ENCODE assay signal across 8 mouse cellular contexts in genomic region chr16:18288581-18289061, GRCm38 (mm10). TPM values are rescaled to one million over a fixed set of nuclear protein-coding genes. Genes with fewer than 3 reads are reported as not detected.
A peak's percentile ranks its signal among the peaks of the same experiment; 100 is the strongest.
DNase-seq lines count a peak whose midpoint lies in the region; ATAC-seq and TF ChIP-seq lines count a peak whose summit lies in the region.

No protein-coding gene starts in this region.

- peak overlapping the region; percentile 93 for H3K9ac ChIP-seq in embryonic facial prominence, embryonic 15.5 days
- H3K9ac ChIP-seq in lung, postnatal 0 days (replicated peaks; ENCODE audit: low read depth) = peak overlapping the region; percentile 80
- peak overlapping the region; percentile 89 for H3K9ac ChIP-seq in stomach, embryonic 14.5 days (replicated peaks; ENCODE audit: low read depth, low read length)

- peak; percentile 83 for ATAC-seq in cerebellum, adult (ENCODE audit: insufficient number of reproducible peaks, low FRiP score, low TSS enrichment)
- peak; percentile 88 for ATAC-seq in embryonic facial prominence, embryonic 15.5 days (ENCODE audit: insufficient number of reproducible peaks, low FRiP score, low TSS enrichment, low read depth)
- peak; percentile 64 for ATAC-seq in inflammation-experienced regulatory T-cells, adult 6 months
- ATAC-seq in lung, postnatal 0 days = peak; percentile 92
- peak; percentile 88 for ATAC-seq in stomach, embryonic 14.5 days (ENCODE audit: insufficient number of reproducible peaks, insufficient read depth, low FRiP score, low read depth)

- H3K9me3 ChIP-seq in embryonic facial prominence, embryonic 15.5 days (replicated peaks) = no peaks in the 10 kb centered on the region
- H3K9me3 ChIP-seq in lung, postnatal 0 days (ENCODE audit: low read length) = no peaks in the 10 kb centered on the region
- no peaks in the 10 kb centered on the region for H3K9me3 ChIP-seq in stomach, embryonic 14.5 days (ENCODE audit: control insufficient read depth, low read depth, low read length)

- H3K36me3 ChIP-seq in embryonic facial prominence, embryonic 15.5 days = peaks cover 14% of the 10 kb centered on the region
- H3K36me3 ChIP-seq in lung, postnatal 0 days (ENCODE audit: insufficient read depth, low read length) = peaks cover 7% of the 10 kb centered on the region; the same call in 1 of the 2 replicates
- H3K36me3 ChIP-seq in stomach, embryonic 14.5 days (ENCODE audit: control insufficient read depth, insufficient read depth, low read length) = peaks cover 30% of the 10 kb centered on the region

- H3K4me1 ChIP-seq in embryonic facial prominence, embryonic 15.5 days = peaks cover 22% of the 10 kb centered on the region
- peaks cover 5% of the 10 kb centered on the region for H3K4me1 ChIP-seq in lung, postnatal 0 days (ENCODE audit: insufficient read depth, low read depth, low read length)
- H3K4me1 ChIP-seq in stomach, embryonic 14.5 days (ENCODE audit: control insufficient read depth, insufficient read depth, low read length) = peaks cover 19% of the 10 kb centered on the region

- no peaks in the 10 kb centered on the region for H3K27me3 ChIP-seq in embryonic facial prominence, embryonic 15.5 days
- no peaks in the 10 kb centered on the region for H3K27me3 ChIP-seq in lung, postnatal 0 days (replicated peaks; ENCODE audit: insufficient read depth, low read length)
- H3K27me3 ChIP-seq in stomach, embryonic 14.5 days (ENCODE audit: control insufficient read depth, insufficient read depth, low read length) = no peaks in the 10 kb centered on the region

- no peak for TF ChIP-seq CTCF in lung, postnatal 0 days (IDR thresholded peaks at IDR 0.05)

- peak overlapping the region; percentile 74 for H3K4me3 ChIP-seq in embryonic facial prominence, embryonic 15.5 days (replicated peaks)
- H3K4me3 ChIP-seq in lung, postnatal 0 days (ENCODE audit: low read depth, low read length) = peak overlapping the region; percentile 75
- peak overlapping the region; percentile 74 for H3K4me3 ChIP-seq in stomach, embryonic 14.5 days (ENCODE audit: low read depth, low read length)

- peak overlapping the region; percentile 92 for H3K27ac ChIP-seq in embryonic facial prominence, embryonic 15.5 days (replicated peaks)
- H3K27ac ChIP-seq in lung, postnatal 0 days (ENCODE audit: low read length) = peak overlapping the region; percentile 86
- H3K27ac ChIP-seq in stomach, embryonic 14.5 days (ENCODE audit: low read length) = peak overlapping the region; percentile 86

- no peak for TF ChIP-seq EP300 in lung, postnatal 0 days (IDR thresholded peaks at IDR 0.05)

- WGBS in embryonic facial prominence, embryonic 15.5 days = under 1% methylated on average over 29 of the region's 31 CpGs
- under 1% methylated on average over 13 of the region's 31 CpGs for WGBS in lung, postnatal 0 days
- WGBS in stomach, embryonic 14.5 days = 1% methylated on average over 30 of the region's 31 CpGs

- DNase-seq in cerebellum, postnatal 36 days = no peak
- DNase-seq in right cerebral cortex, postnatal 10 days (ENCODE audit: low spot score in 2 of 2) = peak; percentile 61 to 70
- DNase-seq in right cerebral cortex, adult 18-20 months = no peak
- DNase-seq in lung, postnatal 0 days (ENCODE audit: low spot score) = peak; percentile 83

- H3K4me2 ChIP-seq in embryonic facial prominence, embryonic 15.5 days (replicated peaks) = peak overlapping the region; percentile 85
- H3K4me2 ChIP-seq in lung, postnatal 0 days (replicated peaks; ENCODE audit: low read depth, low read length) = peak overlapping the region; percentile 82
- H3K4me2 ChIP-seq in stomach, embryonic 14.5 days (replicated peaks; ENCODE audit: low read depth, low read length) = peak overlapping the region; percentile 84

RNA-seq across cellular contexts. Expression of gene Dgcr8, which starts 0.4 kb away (rescaled TPM):
- 28.6 and 31.7 TPM in 2 replicates for polyA plus RNA-seq in embryonic facial prominence, embryonic 15.5 days (2015; fragmentation: Nextera tagmentation; extraction: Ambion mirVana)
- 10 to 100 TPM; 16.6 to 29.7 (median 19.9) TPM for polyA plus RNA-seq in inflammation-experienced regulatory T-cells, adult 6 months (2017; shearing (Covaris generic))
- 13.3 and 14.4 TPM in 2 replicates for polyA plus RNA-seq in lung, postnatal 0 days (2015; fragmentation: Nextera tagmentation; extraction: Ambion mirVana)
- polyA plus RNA-seq in stomach, embryonic 14.5 days (2014; fragmentation: Nextera tagmentation; extraction: Ambion mirVana) = 42.3 and 43.3 TPM in 2 replicates

RNA-seq across cellular contexts. Expression of gene Gm49776, which starts 30.5 kb away (rescaled TPM):
- polyA plus RNA-seq in embryonic facial prominence, embryonic 15.5 days (2015; fragmentation: Nextera tagmentation; extraction: Ambion mirVana) = 2.5 TPM in 2 replicates
- polyA plus RNA-seq in inflammation-experienced regulatory T-cells, adult 6 months (2017; shearing (Covaris generic)) = not detected
- 2.2 and 2.5 TPM in 2 replicates for polyA plus RNA-seq in lung, postnatal 0 days (2015; fragmentation: Nextera tagmentation; extraction: Ambion mirVana)
- not detected in 2 replicates for polyA plus RNA-seq in stomach, embryonic 14.5 days (2014; fragmentation: Nextera tagmentation; extraction: Ambion mirVana)

RNA-seq across cellular contexts. Expression of gene Ranbp1, which starts 40.1 kb away (rescaled TPM):
- 450 and 466 TPM in 2 replicates for polyA plus RNA-seq in embryonic facial prominence, embryonic 15.5 days (2015; fragmentation: Nextera tagmentation; extraction: Ambion mirVana)
- 100 to 1,000 TPM; 141 to 268 (median 158) TPM for polyA plus RNA-seq in inflammation-experienced regulatory T-cells, adult 6 months (2017; shearing (Covaris generic))
- 155 and 163 TPM in 2 replicates for polyA plus RNA-seq in lung, postnatal 0 days (2015; fragmentation: Nextera tagmentation; extraction: Ambion mirVana)
- polyA plus RNA-seq in stomach, embryonic 14.5 days (2014; fragmentation: Nextera tagmentation; extraction: Ambion mirVana) = 613 and 635 TPM in 2 replicates

RNA-seq across cellular contexts. Expression of gene Trmt2a, which starts 40.1 kb away (rescaled TPM):
- polyA plus RNA-seq in embryonic facial prominence, embryonic 15.5 days (2015; fragmentation: Nextera tagmentation; extraction: Ambion mirVana) = 114 TPM in 2 replicates
- 10 to 100 TPM; 31.1 to 45.8 (median 38.5) TPM for polyA plus RNA-seq in inflammation-experienced regulatory T-cells, adult 6 months (2017; shearing (Covaris generic))
- polyA plus RNA-seq in lung, postnatal 0 days (2015; fragmentation: Nextera tagmentation; extraction: Ambion mirVana) = 39.2 and 39.7 TPM in 2 replicates
- 79.1 and 80.2 TPM in 2 replicates for polyA plus RNA-seq in stomach, embryonic 14.5 days (2014; fragmentation: Nextera tagmentation; extraction: Ambion mirVana)

RNA-seq across cellular contexts. Expression of gene Zdhhc8, which starts 53.7 kb away (rescaled TPM):
- polyA plus RNA-seq in embryonic facial prominence, embryonic 15.5 days (2015; fragmentation: Nextera tagmentation; extraction: Ambion mirVana) = 24.3 and 24.7 TPM in 2 replicates
- polyA plus RNA-seq in inflammation-experienced regulatory T-cells, adult 6 months (2017; shearing (Covaris generic)) = 1 to 10 TPM in 2 of 3 experiments, under 1 TPM in 1; 0.67 to 1.7 (median 1.5) TPM
- polyA plus RNA-seq in lung, postnatal 0 days (2015; fragmentation: Nextera tagmentation; extraction: Ambion mirVana) = 12.9 and 13.9 TPM in 2 replicates
- 9.8 and 11.1 TPM in 2 replicates for polyA plus RNA-seq in stomach, embryonic 14.5 days (2014; fragmentation: Nextera tagmentation; extraction: Ambion mirVana)

Comparison
In these comparisons a context has a peak if more than half of its experiments do, and no peak if none do; other contexts are left out.
1. DNase-seq: peak in right cerebral cortex, postnatal 10 days (2 of 2) and lung, postnatal 0 days (single experiment); none in cerebellum, postnatal 36 days (0 of 2) and right cerebral cortex, adult 18-20 months (single experiment).
2. Peak in every context shown above with its lines, with median percentiles within 50 percentile points of each other: ATAC-seq, H3K27ac ChIP-seq, H3K4me2 ChIP-seq, H3K4me3 ChIP-seq and H3K9ac ChIP-seq.